Mouse (Mus musculus) brain, adult 2 months (tissue): ENCODE measurements at regions not wholly inside any gene's neighbourhood (a gene's known extent, or its start where the extent isn't known, plus 50 kb on each side); places are given as distances from the start of the nearest gene placed in this dataset.

Experiments used
- DNase-seq: peaks from one replicate; pipeline ENCODE4 v3.0.0; 2011; ENCODE audit warnings: low read depth, low spot score

DNA sequence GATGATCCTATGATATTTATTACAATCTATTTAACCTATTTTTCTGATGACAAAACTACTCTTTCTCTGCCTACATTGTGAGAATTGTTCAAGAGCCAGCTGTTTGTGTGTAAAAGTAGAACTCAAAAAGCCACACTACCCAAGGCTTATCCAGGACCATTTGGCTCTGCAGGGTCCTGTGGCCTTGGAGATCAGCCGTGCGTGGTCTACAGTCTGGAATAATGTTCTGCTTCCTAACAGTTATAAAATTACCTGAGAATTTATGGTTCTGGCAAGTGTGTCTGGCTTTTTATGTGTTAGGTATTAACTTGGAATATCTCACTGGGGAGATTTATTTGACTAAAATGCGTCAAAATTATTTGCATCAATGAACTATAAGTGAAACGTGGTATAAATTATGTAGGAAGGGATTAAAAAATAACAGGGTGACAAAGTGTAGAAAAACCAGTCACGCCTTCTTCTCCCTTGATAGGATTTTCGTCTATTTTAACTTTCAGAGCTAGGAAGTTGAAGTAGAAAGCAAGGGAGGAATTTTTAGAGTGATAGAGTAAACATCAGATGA is 1789.0 kb upstream of the Gm7489 start:
- no peak for DNase-seq

DNA sequence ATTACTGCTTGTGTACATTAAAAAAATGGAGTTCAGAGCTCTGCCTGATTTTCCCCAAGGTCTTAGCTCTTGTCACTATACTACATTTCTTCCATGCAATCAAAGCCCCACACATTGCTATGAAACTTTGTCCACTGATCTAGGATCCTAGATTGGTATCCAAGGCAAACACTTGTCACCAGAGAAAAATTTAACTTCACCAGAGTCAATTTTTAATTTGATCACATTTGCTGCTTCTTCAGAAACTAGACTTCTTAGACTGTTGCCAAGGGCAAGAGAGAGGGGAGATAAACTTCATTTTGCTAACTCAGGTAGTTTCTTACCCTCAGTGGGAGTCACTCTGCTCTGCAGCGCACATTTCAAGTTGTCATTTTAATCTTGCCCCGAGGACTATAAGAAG is 1775.9 kb upstream of the Gm7489 start:
- no peak for DNase-seq

- DNase-seq = no peak
These were observed 1770.2 kb upstream of the Gm7489 start for GRCm38 (mm10) chr15:52114368-52115036.

- no peak for DNase-seq
These were observed 1748.0 kb upstream of the Gm7489 start for GRCm38 (mm10) chr15:52136693-52137092.

GRCm38 (mm10) chr15:52153421-52153820 is 1731.3 kb upstream of the Gm7489 start:
- DNase-seq = peak; percentile 68

DNA sequence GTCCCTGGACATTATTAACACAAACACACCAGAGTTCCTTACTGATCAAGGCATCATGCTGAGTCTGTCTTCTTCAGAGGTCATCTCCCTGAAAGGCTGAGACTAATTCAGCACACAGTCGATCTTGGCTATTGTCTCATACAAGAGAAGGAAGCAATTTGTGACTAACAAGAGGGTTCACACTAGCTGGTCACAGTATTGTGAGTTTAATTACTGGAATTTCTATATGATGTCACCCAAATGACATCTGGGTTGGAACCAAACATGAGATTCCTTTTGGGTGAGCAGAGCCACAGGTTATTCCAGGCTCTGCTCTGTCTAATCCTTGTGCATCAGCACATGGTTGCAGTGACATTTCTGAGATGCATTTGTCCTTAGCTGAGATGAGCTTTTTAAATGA is 1728.9 kb upstream of the Gm7489 start:
- no peak for DNase-seq

GRCm38 (mm10) chr15:52156779-52157178 is 1727.9 kb upstream of the Gm7489 start:
- DNase-seq = peak; percentile 81

DNA sequence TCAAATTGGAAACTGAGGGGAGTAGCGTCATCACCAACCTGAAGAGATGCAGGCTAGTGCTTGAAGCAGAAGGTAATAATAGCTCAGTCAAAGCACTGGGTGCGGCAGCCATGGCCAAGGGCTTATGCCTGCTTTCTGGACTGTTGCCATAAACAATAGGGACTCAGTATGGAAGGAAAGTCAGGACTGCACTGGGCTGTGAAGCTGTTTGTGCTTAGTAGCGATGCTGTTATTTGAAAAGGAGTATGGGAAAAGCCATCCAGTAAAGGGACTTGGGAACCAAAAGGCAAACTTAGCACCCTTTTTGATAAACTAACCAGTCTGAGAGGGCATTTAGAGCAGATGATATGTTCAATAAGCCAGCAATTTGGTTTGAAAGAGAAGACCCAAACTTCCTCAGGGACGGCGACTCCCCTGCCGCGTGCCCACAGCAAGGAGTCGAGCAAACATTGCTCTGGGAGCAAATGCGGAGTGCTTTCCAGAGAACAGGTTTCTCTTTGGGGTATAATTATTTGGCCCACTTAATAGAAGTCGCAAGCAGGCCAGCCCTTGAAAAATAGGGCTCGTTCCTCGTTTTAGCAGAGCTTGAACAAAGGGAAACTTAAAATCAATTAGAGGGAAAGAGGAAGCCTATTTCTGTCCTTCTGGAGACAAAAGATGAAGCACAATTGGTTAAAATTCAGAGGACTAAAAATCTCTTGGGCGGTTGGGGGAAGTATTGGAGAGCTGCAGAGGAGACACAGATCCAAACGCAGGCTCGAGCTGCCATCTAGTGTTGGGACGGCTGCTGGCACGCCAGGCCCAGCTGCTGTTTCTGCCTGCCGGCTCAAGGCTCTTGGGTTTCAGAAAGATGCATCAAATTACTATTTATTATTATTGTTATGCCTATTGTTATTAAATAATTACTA is 1724.3 kb upstream of the Gm7489 start:
- peak; percentile 96 for DNase-seq

- no peak for DNase-seq
These were observed 1723.6 kb upstream of the Gm7489 start for GRCm38 (mm10) chr15:52161089-52161442.

- DNase-seq = peak; percentile 96
These were observed 1723.0 kb upstream of the Gm7489 start for GRCm38 (mm10) chr15:52161568-52162316.

- DNase-seq = no peak
These were observed 1718.6 kb upstream of the Gm7489 start for GRCm38 (mm10) chr15:52166144-52166543.

- DNase-seq = peak; percentile 23
These were observed 1717.9 kb upstream of the Gm7489 start for GRCm38 (mm10) chr15:52166595-52167443.

DNA sequence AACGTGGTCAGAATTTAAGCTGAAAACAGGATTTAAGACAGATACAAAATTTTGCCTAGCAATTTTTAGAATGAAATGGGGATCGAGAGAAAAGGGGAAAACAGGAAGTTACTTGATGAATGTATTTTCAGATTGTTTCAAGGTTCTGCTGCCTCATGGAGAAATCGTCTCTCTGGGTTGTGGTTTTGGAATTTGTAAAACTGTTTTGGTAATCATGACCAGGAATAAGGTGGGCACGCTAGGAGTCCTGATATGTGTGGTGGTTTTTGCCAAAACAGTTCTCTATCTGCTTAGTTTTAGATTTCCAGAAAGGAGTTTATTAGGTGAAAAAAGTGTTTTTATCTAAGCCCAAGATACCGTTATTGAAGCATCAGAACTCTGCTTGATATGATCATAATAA is 1716.9 kb upstream of the Gm7489 start:
- DNase-seq = no peak

- peak; percentile 43 for DNase-seq
These were observed 1707.8 kb upstream of the Gm7489 start for GRCm38 (mm10) chr15:52176951-52177350.

DNA sequence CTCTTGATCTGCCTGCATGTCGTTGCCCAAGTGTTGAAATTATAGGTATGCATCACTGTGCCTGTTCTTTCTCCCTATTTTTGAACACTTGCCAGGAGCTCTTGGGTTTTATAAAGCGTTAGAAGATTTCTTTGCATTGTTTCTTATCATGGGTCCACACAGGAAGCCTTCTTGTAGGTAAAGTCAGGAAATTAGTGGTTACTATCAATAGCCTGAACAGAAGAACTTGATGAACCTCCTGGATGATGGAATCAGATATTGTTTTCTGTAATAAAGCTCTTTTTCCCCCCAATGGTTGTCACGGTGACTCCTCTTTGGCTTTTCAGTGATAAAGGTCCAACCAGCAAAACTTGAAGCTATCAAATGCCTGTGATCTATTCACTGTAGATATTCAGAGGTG is 1706.0 kb upstream of the Gm7489 start:
- no peak for DNase-seq

DNA sequence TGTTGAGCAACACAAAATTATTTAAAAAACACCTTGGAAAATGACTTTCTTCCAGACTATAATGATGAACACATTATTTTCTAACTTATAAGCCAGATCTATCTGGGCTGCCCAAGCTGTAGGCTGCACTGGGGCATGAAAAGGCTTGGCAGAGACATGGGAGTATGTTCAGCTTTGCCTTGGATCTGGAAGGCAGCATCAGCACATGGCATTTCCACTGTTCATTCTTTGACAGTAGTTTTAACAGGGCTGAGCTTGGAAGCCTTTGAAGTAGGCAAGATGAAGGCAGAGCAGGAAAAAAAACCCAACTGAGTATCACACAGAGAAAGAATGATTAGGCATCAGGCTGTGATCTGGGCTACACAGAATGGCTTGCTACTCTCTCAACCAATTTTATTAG is 1705.3 kb upstream of the Gm7489 start:
- DNase-seq = peak; percentile 51

DNA sequence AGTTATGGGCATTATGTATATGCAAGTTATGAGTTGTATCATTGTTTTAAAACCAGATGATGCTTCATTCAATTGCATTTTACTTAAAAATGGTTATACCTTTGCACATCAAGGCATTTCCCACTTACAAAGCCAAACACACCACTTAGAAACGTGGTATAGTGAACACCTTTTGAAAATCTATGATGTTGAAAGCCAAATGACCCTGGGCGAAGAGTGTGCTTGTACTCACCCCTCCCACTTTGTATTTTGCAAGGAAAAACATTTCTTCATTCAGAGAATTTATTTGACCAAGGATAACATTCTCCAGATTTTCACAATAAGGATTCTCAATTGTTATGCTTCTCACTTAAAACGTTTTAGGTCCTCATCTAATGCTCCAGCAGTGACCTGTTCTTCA is 1693.5 kb upstream of the Gm7489 start:
- no peak for DNase-seq

GRCm38 (mm10) chr15:52207271-52207670 is 1677.4 kb upstream of the Gm7489 start:
- DNase-seq = no peak

DNA sequence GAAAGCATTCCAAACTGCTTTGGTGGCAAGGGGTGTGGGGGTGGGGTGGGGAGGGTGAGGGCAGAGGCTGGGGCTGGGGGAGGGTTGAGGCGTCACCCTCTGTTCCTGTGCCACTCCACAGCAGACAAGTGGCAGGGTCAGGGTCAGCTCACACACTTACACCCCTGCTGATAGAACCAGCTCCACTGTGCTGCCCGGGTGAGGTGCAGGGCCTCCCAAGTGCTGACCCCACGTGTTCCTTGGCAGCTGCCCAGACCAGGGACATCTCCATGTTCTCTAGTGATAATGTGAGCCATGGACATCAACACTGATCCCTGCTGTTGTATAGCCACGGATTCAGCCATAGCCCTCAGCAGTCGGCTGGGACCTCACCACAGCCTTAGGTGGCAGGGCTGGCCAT is 1652.3 kb upstream of the Gm7489 start:
- DNase-seq = no peak

GRCm38 (mm10) chr15:52236220-52236619 is 1648.5 kb upstream of the Gm7489 start:
- no peak for DNase-seq

DNA sequence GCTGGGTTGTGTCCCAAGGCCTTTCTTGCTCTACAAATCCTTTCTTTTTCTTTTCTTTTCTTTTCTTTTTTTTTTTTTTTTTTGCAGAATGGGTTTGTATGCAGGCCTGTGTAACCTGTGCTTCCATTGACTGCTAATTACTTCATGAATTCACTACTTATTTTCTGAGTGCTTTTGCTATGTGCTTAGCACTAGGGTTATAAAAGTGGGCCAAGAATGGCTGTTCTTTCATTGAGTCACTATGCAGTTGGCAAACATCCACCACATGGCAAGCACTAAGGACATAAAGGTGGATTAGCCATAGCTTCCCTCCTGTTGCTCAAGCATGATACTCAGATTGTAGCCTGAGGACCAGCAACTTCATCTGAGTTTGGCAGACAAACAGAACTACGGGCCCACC is 1641.8 kb upstream of the Gm7489 start:
- DNase-seq = peak; percentile 2
